Mouse (Mus musculus) embryo, embryonic 11.5 days (tissue): ENCODE measurements at regions not wholly inside any gene's neighbourhood (a gene's known extent, or its start where the extent isn't known, plus 50 kb on each side); places are given as distances from the start of the nearest gene placed in this dataset.

Experiments used
- DNase-seq: peaks from one replicate; pipeline ENCODE4 v3.0.0-alpha.2; 2012; ENCODE audit warnings: low read depth, low spot score

DNA sequence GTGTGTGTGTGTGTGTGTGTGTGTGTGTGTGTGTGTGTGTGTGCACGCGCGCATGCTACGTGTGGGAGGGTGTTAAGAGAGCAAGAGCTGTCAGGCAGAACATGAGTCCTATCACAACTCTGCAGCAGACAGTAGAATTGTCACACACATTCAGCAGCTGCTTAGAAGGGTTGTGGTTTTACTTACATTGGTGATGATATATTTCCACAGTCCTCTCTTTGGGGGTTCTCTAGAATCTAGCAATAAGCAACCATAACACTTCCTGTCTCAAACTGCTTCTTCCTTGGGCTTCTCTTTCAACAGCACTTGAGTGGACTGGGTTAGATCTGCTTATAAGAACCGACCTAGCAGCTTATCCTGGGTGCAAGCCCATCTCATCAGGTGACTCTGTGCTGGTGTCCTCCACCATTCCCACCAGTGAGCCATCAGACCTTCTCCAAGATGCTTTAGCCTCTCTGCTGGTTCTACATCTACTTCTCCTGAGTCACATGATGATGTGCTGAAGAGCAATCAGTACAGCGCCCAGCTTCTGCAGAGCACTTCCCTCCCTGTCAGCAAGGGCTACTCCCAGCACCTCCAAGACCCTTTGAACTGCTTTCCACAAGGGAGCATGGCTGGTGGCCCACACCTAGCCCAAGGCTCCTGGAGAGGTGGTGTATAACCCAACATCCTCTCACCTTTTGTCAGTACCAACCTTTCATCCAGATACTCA, 222.6 kb downstream of the Wdr11 start:
- no peak for DNase-seq

DNA sequence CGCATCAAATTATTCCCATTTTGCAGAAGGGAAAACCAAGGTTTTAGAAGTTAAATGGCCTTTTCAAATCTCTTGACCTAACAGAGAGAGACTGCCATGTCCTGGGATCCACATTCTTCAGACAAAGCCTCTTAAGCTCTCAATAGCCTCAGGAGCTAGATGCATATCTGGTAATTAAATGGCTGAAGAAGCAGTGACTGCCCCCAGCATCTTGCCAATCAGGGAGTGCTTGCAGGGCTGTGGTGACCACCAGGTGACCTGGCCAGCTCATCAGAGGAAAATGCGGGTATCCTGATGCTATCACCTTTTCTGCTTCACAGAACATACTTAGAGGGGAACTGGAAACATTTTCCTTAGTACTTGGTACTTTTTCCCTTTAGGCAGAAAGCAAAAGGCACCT, 227.2 kb downstream of the Wdr11 start:
- no peak for DNase-seq

DNA sequence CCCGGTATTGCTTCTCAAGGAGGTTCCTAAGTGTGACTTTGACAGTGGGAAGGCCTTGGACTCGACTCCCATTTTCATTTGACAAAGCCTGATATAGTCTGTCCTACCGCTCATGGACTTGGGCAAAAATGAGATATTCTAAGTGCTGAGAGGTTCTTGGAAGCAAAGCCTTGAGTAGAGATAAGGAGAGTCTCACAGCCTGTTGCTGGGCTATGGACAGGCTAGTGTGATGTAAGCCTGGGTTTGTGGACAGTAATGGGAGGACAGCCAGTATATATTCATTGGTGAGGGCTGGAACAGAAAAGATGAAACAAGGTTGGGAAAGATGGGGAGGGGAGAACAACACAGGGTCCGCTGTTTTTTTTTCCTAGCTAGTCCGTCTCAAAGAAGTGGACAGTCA, 228.0 kb downstream of the Wdr11 start:
- no peak for DNase-seq

DNA sequence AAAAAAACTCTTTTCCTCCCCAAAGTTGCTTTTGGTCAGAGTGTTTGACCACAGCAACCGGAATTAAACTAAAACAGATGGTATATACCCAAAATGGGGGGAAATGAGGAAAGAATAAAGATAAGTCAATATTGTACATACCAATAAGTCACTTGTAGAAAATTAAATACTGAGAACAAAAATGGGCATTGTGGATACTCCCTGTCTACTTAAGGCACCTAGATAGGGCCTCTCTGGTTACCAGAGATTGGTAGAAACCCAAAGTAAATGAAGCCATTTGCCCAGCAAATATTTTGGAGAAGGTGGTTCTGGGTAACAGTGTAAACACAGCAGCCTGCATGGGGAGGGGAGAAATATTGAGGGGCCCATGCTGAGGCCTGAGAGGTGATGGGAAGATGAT, 237.3 kb downstream of the Wdr11 start:
- no peak for DNase-seq

DNA sequence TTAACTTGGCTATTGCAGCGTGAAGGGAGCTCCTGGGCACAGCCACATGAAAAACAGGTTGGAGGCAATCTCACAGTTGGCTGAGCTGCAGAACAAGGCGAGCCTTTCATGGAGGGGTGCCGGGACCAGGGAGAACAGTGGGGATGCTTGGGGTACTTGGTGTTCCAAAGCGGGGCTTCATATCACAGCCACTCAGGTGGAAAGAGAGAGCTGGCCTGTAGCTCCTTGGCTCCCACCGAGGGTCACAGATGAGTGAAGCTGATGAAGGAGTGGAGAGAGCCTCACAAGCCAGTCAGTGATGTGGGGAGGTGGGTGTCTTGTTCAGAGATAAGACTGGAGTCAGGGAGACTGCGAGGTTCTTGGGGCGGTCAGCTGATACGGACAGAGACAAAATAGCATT, 241.2 kb downstream of the Wdr11 start:
- DNase-seq = no peak

DNA sequence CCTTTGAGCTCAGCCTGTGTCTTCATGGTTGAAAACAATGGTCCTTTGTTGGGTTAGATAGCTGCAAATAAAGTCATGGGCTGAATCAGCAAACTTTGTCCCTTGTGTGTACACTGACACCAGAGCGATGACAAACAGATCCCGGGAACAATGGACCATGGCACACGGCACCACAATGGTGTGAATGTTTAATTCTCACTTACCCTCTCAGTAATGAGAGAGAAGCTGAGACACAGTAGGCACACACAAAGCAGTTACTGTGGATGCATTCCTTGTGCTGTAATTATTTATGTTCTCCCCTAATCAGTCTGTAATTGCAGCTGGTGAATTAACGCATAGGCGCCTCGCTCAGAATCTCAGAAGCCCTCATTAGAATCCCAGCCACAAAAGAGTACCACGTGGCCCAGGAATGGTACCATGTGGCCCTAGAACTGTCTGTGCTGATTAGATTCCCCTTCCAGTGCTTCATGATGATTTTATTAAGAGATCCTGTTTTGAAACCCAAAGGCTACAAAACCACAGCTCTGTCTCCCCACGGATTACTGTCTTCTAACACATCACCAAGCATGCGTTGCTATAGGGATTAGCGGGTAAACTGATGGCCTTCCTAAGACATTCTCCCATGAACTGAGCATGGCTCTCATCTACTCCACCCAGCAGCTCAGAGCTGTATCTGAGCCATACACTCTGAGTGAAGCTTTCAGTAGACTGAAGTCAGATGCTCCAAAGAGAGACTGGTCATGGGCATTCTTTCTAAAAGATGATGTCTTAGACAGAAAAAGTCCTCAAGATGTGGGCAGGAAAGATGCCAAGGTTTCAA, 250.8 kb downstream of the Wdr11 start:
- DNase-seq = no peak

DNA sequence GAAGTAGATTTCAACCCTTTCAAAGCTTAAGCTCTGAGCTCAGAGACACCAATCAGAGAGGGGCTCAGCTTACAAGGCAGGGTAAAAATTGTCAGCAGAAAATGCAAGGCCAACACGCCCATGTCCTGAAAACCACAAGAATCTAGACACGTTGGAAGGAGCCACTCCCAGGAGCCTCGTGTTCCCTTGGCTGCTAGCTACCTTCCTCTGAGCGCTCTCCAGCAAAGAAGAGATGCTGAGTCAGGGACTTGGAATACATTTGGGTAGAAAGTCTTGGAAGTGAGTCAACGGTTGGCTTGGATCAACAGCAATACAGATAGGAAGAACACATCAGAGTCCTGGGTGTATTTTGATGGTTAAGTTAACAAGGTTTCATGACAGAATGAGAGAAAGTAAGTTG, 255.5 kb downstream of the Wdr11 start:
- no peak for DNase-seq

DNA sequence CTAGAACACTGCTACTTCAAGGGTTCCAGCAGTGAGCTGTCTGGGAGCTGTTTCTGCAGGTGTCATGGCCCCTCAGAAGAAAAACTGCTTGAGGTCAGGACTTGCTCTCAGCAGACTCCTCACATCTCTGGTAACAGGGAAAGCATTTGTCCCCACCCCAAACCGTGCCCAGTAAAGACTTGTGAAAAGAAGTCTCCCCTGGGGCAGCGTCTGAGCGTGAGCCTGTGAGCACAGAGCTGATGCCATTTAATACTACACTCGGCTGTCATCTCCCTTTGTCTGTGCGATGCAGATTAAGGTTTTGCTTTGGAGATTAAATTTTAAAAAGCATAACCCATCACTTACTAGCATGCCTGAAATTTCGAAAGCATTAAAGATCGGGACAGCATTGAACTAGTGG, 261.9 kb downstream of the Wdr11 start:
- no peak for DNase-seq

DNA sequence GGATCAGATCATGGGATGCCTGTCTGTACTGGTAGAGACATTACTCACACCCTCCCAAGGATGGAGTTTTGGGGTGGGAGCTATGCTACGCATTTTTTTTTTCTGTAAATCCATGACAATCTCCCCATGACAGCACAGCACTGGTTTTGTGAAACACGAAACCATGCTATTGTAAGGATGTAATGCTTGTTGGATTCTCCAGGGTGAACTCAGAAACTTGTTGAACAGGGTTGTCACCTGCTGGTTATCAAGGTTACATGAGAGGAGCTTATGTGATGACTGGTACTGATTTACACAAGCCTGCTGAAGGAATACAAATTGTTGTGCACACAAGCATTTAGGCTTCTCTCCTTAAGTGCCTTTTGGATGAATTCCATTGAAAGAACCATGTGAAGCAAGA, 263.3 kb downstream of the Wdr11 start:
- DNase-seq = no peak

DNA sequence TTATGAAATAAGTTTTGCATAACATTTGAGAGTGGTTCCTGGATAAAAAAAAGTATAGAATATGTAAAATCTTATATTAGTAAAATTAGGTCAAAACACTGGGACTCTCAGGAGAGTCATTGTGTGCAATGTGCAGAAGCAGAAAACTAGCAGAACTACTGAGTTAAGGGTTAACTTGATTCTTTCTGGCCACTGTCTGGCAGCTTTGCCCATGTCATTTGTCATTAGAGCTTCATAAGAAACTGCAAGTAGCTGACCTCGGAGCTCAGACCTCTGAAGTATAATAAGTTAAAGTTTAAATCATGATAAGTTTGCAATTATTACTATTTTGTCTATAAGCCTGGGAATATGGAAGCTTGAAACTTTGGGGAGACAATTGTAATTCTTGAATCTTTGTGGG, 271.3 kb downstream of the Wdr11 start:
- no peak for DNase-seq

DNA sequence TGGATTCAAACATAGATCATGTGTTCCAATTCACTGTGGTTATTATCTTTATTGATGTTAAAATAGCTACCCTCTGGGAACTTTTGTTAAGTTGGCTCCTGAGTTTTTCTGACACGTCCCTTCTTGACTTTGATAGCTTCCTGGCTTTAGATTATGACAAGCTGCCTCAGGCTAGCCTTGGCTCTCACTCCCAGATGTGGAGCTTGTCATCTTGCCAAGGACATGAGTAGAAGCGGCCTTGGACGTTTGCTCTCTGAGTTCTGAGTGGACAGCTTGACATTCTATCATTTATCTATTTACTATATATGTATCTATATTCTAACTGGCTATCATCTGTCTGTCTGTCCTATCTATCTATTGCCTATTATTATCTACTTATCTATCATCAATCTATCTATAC, 273.9 kb downstream of the Wdr11 start:
- no peak for DNase-seq

DNA sequence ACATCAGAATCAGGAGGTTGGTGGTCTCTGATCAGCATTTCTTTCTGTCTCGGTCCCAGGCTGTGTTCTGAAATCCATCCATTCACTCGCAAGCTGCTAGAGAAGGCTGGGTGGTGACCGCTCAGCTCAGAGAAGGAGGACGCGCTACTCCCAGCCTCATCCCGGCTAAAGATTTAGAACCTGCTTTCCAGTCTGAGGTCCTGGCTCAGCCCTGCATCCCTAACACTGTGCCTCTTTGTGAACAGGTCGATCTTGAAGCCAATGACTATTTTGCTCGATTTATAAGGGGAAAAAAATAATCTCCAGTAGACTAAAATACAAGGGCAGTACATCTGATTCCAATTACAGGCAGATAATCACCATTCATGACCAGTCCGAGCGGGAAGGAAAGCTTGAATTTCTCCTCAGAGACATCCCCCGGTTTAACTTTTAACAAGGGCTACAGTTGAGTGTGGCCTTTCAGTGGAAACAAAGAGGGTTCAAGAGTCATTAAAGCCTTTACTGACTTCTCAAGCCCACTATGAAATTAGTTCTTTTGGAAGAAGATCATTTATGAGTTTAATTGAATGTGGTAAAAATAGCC, 280.6 kb downstream of the Wdr11 start:
- DNase-seq = no peak

DNA sequence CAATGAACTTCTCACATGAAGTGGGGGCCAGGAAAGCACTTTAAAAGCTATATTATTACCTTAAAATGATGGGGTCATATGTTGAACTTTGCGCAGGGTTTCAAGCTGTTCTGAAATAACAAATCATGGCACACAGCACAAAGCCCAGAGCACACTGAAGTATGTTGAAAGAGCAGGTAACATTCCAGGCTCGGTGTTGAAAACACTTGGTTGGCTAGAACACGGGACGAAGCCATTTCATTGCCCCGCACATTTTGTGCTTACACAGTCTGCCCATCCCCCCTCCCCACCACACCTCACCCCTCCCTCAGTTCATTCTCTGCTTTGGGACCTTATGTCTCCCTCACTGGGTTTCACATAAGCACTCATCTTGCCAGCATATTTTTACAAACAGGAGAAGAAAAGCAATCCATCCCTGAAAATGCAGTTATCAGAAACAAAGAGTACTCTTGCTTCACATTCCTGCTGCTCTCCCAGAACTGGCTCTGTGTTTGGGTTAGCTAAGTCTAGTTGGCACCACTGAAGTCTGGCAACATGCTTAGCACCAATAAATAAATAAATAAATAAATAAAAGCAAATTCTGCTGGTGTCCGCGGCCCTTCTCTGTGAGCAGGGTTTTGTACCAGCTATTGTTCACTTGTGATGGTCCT, 284.7 kb downstream of the Wdr11 start:
- DNase-seq = no peak

DNA sequence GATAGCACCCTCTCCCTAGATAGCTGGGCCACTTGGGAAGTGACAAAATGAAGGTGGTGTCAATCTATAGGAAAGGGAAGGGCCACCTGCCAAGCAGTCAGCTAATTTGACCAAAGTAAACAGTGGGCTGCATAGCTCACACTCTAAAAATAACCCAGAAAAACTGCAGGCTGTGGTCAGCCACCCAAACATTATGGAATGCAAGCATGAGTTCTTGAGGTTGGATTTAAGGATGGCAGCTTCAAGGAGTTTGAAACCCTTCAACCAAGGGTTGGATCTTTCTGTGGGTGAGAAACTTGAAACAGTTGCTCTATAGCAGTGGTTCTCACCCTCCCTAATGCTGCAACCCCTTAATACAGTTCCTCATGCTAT, 285.2 kb downstream of the Wdr11 start:
- no peak for DNase-seq

DNA sequence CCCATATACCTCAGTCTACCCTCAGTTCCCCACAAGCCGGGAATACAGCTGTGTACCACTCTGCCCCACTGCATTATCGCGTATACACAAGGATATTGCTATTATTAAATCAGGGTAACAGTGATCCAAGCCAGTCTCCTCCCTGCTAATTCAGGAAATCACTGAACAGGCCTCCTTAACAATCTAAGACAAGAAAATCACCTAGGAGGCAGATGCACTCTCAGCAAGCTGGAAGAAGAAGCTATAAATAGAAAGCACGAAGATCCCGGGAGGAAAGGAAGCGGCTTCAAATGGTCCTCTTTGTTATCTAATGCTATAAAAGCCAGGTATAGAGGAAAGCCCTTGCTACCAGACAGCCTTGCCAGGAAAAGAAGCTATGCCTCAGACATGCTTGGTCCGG, 304.6 kb downstream of the Wdr11 start:
- no peak for DNase-seq

DNA sequence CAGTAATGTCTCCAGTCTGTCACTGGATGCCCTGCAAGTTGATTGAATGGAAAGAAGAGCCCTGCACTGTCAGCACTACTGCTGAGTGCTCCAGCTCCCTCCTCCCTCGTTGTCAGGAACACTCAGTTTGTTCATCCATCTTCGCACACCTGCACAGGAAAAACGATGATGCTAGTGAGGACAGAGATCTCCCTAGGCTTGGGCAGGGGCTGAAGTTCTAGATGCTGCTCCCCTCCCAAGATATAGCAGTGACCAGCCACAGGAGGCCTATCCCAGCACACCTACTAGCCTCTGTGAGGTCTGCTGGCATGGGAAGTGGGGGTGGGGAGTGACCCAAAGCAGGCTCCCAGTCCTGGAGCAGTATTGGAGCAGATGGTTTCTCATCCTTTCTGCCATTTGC, 305.8 kb downstream of the Wdr11 start:
- DNase-seq = no peak

DNA sequence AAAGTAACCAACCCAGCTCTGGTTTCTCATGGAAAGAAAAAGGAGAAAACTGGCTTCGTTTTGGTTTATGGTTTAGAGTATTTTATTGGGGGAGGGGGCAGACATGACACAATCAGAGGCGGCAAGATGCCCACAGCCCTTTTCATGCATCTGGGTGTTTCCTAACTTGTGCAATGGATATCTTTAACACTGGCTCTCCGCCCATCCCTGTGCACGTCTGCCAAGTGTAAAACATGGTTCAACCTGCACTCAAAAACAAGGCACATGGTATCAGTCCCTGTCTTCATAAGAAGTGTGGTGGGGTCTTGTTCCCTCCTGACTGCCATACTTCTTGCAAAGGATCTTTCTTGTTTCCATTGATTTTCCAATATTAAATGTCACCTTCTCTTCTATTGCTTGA, 310.6 kb downstream of the Wdr11 start:
- no peak for DNase-seq

DNA sequence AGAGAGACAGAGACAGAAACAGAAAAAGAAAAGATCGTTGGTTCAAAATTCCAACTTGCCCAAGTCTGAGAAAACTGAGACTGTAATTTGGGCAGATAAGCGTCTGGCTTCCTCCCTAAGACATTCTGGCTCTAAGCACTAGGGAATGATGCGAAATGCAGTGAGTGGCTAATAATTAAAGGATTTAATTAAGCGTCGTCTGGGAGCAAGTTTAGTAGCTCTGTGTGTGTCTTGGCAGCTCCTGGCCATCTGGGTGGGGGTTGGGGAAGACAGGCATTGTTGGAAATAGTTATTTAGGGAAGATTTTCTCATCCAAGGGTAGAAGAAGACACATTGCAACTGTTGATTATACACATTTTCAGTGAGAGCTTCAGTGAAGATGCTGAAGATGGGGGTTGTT, 311.5 kb downstream of the Wdr11 start:
- no peak for DNase-seq

DNA sequence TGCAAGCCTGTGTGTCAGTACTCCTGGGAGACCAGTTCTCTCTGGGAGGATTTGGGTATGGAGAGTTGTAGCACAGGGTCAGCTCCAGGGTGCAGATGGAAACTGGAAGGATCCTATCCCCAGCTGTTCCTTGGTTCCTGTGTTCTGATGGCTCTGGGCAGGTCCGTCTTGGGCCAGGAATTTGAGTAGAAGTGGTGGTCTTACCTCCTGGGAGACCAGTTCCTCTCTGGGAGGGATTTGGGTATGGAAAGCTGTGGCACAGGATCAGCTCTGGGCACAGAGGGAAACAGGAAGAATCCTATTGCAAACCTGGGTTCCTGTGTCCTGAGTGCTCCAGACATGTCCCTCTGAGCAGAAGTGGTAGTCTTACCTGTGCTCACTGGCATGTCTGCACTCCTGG, 314.5 kb downstream of the Wdr11 start:
- no peak for DNase-seq

DNA sequence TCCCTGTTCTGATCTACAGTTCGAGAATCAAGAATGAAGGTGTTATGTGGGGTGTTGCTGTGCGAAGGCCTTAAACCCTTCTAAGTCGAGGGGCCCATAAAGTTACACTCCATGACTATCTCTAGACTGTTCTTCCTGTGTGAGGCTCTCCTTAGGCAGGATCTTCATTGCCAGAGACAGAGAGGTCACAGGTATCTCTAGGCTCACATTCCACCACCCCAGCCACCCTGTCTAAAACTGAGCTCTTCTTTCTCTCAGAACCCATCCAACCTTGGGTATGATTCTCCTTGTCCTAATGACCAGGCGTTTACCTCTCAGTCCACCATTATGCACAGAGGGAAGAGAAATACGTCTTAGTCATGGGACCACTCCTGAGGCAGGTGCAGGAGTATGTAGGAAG, 317.2 kb downstream of the Wdr11 start:
- DNase-seq = no peak

DNA sequence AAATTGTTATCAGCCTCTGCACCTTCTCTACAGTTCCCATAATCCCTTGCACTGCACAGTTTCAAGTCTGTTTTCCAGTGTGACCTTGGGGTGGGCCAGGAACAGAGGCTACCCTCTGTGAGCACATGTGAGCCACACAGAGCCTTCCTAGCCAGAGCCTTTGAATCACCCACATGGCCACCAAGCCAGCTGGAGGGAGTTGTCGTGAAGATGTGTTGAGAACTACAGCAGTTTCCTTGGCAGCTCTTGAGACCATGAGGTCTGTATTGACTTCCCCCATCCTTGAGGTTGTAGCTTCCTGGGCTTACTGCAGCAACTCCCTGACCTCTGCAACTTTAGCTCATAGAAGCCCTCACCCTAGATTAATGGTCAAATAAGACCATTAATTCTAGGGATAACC, 318.1 kb downstream of the Wdr11 start:
- no peak for DNase-seq

DNA sequence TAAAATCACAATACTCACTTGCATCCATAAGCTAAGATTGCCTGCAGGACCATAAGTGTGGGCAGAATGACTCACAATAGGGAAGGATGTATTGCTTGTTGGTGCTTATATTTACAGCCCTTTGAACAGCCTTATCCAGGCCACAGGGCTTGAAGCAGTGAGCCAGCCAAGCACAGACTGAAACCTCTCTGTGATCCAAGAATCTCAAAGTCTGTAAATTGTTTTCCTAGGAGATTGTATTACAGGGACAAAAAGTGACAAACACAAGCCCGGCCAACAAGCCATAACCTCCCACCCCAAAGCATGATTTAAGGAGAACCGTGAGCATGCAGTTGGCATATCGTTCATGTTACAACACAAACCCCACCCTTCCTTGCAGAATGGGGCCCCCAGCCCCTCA, 319.2 kb downstream of the Wdr11 start:
- no peak for DNase-seq

DNA sequence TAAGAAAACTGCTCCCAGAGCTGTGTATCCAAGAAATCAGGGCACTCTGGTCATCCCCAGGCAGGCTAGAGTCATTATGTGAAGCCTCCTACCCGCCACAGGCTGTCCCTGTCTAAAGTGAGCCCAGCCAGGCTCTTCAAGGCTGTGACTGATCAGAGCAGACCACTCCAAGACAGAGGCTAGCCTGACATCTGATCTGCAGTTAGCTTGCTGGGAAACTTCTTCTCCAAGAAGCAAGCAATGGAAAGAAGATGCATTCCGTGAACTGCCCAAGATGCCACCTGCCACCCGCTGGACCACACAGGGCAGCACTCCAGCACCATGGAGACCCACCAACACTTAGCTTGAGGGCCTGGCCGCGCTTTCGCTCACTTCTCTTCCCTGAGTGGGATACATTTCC, 323.2 kb downstream of the Wdr11 start:
- DNase-seq = no peak
